Mouse (Mus musculus): ENCODE measurements around the gene Casp14. TPM values are rescaled to one million over a fixed set of nuclear protein-coding genes. Genes with fewer than 3 reads are reported as not detected.

Gene Casp14
- not detected in 2 replicates for polyA plus RNA-seq (2016; fragmentation: Nextera tagmentation; extraction: Ambion mirVana)

- WGBS: 70% methylated on average over 11 of the region's 11 CpGs
- Histone ChIP-seq H3K27me3 (replicated peaks; ENCODE audit: low read depth, poor library complexity, severe bottlenecking) (no peaks in the 10 kb centered on the region), H3K4me1 (no peaks in the 10 kb centered on the region), H3K9me3 (no peaks in the 10 kb centered on the region), H3K4me3 (no peak within 1 kb of the TSS), H3K36me3 (replicated peaks) (no peaks in the 10 kb centered on the region), H3K27ac (replicated peaks) (no peak within 1 kb of the TSS)
- DNase-seq (ENCODE audit: low spot score): no peak
Observed at GRCm38 (mm10) chr10:78718056-78718455, at the start of gene Casp14. TSS of gene Casp14 (minus strand) at chr10:78718294.

DNA sequence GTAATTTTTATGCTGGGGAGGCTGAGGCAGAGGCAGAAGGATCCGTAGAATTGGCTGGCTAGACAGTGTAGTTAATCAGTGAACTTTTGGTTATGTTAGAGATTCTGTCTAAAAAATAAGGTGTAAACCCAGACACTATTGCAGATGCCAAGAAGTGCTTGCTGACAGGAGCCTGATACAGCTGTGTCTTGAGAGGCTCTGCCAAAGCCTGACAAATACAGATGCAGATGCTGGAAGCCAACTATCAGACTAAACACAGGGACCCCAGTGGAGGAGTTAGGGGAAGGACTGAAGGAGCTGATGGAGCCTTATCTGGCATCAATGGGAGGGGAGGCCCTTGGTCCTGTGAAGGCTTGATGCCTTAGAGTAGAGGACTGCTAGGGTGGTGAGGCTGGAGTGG lies 47.5 kb upstream of the Casp14 start:
- H3K27me3 ChIP-seq (replicated peaks; ENCODE audit: low read depth, poor library complexity, severe bottlenecking): no peaks in the 10 kb centered on the region
- H3K36me3 ChIP-seq (replicated peaks): no peaks in the 10 kb centered on the region
- H3K9me3 ChIP-seq: 0 out of 2 replicates have a peak, but pooled peaks cover 2% of the 10 kb centered on the region
- WGBS: 90% methylated on average over 1 of the region's 1 CpGs
- H3K4me1 ChIP-seq: no peaks in the 10 kb centered on the region
- H3K4me3 ChIP-seq: no peak overlapping the region
- DNase-seq (ENCODE audit: low spot score): no peak
- no peak overlapping the region for H3K27ac ChIP-seq (replicated peaks)

- 40% methylated on average over 6 of the region's 6 CpGs for WGBS
Observed at GRCm38 (mm10) chr10:78756021-78756420, 37.9 kb upstream of the Casp14 start.

DNA sequence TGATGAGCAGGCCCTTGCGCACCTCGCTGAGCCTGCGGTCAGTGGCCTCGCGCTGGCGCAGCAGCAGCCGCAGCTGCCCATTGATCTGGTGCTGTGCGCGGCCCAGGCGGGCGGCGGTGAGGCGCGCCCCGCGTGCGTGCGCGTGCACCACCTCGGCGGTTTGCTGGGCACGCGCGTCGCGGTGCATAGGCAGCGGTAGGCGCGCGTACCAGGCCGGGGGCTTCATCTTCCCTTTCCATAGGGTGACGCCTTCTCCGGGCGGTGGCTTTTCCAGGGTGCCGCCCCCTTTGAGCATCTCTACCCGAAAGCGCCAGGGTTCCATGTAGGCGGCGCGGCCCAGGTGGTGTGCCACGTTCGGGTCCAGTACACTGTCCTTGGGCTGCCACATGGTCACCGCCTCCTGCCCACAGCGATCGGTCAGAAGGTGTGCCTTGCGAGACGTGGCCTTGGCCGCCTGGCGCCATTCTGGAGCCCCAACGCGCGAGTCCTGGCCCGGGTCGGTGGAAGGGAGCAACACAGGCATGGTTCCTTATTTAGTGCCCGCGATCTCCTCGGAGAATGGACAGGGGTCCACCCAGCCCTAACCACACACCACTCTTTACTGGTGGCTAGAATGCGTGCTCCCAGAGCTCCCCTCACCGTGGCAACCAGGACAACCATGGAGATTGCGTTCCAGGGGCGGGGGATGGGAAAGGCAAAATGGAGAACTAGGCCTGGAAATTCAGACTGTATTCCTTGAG lies 34.5 kb upstream of the Casp14 start, which contains the start of gene Ccdc105:
Ccdc105 (minus strand) TSS at position 614 of the 740 bp plus-strand sequence.
- H3K27ac ChIP-seq (replicated peaks): peak within 1 kb of the TSS; percentile 91
- WGBS: 1% methylated on average over 61 of the region's 61 CpGs

More at GRCm38 (mm10) chr10:78756021-78756420, 37.9 kb upstream of the Casp14 start:
- H3K36me3 ChIP-seq (replicated peaks): no peaks in the 10 kb centered on the region
- no peak overlapping the region for H3K4me3 ChIP-seq
- peaks cover 15% of the 10 kb centered on the region; the same call in 1 of the 2 replicates for H3K4me1 ChIP-seq
- no peaks in the 10 kb centered on the region for H3K9me3 ChIP-seq
- H3K27ac ChIP-seq (replicated peaks): no peak overlapping the region
- DNase-seq (ENCODE audit: low spot score): peak; percentile 74
- peaks cover 10% of the 10 kb centered on the region for H3K27me3 ChIP-seq (replicated peaks; ENCODE audit: low read depth, poor library complexity, severe bottlenecking)

DNA sequence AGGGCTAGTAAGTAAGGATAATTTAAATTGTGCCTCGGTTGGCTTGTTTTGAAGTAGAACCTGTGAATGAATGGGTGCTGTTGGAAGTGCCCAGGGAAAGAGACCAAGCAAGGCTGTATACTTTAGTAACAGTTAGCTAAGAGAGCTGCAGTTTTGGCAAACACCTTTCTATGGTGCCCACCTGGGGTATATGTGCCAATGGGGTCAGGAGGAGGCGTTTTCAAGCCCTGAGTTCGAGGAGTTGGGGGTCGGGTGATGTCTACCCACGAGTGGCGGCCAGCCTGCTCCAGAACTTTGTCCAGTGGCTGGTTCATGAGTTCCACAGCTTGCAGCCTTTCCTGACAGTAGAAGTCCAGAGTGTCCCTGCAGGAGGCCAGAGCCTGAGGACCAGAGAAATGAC lies 30.9 kb upstream of the Casp14 start:
- Histone ChIP-seq H3K27ac (replicated peaks) (no peak overlapping the region), H3K4me3 (no peak overlapping the region), H3K27me3 (replicated peaks; ENCODE audit: low read depth, poor library complexity, severe bottlenecking) (peaks cover 26% of the 10 kb centered on the region), H3K4me1 (peaks cover 49% of the 10 kb centered on the region), H3K36me3 (replicated peaks) (no peaks in the 10 kb centered on the region), H3K9me3 (no peaks in the 10 kb centered on the region)
- no peak for DNase-seq (ENCODE audit: low spot score)
- WGBS: 90% methylated on average over 6 of the region's 6 CpGs

More for the DNA sequence above, 34.5 kb upstream of the Casp14 start, which contains the start of gene Ccdc105:
- H3K36me3 ChIP-seq (replicated peaks): no peaks in the 10 kb centered on the region
- no peaks in the 10 kb centered on the region for H3K9me3 ChIP-seq
- peaks cover 22% of the 10 kb centered on the region for H3K4me1 ChIP-seq
- DNase-seq (ENCODE audit: low spot score): peak; percentile 91
- peak within 1 kb of the TSS; percentile 73 for H3K4me3 ChIP-seq
- H3K27me3 ChIP-seq (replicated peaks; ENCODE audit: low read depth, poor library complexity, severe bottlenecking): peaks cover 26% of the 10 kb centered on the region

DNA sequence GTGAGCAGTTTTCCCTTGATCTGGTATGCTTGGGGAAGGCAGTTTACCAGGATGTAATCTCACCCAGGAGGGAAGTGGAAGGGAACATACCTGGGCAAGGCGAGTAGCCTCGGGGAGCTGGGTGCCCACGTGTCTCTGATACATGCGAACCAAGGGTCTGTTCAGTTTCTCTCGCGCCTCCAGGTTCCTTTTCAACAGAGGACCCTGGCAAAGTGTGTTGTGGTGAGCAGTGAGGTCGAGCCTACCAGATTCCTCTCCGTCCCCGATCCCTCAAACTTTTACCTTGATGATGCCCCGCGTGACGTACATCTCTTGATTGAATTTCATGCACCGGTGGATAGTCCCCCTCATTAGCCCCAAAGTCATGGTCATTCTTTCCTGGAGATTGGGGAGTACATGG lies 30.1 kb upstream of the Casp14 start:
- no peaks in the 10 kb centered on the region for H3K36me3 ChIP-seq (replicated peaks)

GRCm38 (mm10) chr10:78747035-78747721 lies 29.1 kb upstream of the Casp14 start:
- Histone ChIP-seq H3K27ac (replicated peaks) (peak overlapping the region; percentile 54; the same call in 1 of the 2 replicates), H3K36me3 (replicated peaks) (no peaks in the 10 kb centered on the region), H3K27me3 (replicated peaks; ENCODE audit: low read depth, poor library complexity, severe bottlenecking) (peaks cover 26% of the 10 kb centered on the region), H3K9me3 (no peaks in the 10 kb centered on the region), H3K4me1 (peaks cover 39% of the 10 kb centered on the region), H3K4me3 (peak overlapping the region; percentile 54)
- WGBS: 1% methylated on average over 27 of the region's 27 CpGs
- peak; percentile 65 for DNase-seq (ENCODE audit: low spot score)

More for the DNA sequence above, 30.1 kb upstream of the Casp14 start:
- peaks cover 49% of the 10 kb centered on the region for H3K4me1 ChIP-seq
- no peak overlapping the region for H3K4me3 ChIP-seq
- DNase-seq (ENCODE audit: low spot score): no peak
- WGBS: 77% methylated on average over 13 of the region's 13 CpGs
- no peaks in the 10 kb centered on the region for H3K9me3 ChIP-seq
- H3K27ac ChIP-seq (replicated peaks): no peak overlapping the region
- peaks cover 26% of the 10 kb centered on the region for H3K27me3 ChIP-seq (replicated peaks; ENCODE audit: low read depth, poor library complexity, severe bottlenecking)

DNA sequence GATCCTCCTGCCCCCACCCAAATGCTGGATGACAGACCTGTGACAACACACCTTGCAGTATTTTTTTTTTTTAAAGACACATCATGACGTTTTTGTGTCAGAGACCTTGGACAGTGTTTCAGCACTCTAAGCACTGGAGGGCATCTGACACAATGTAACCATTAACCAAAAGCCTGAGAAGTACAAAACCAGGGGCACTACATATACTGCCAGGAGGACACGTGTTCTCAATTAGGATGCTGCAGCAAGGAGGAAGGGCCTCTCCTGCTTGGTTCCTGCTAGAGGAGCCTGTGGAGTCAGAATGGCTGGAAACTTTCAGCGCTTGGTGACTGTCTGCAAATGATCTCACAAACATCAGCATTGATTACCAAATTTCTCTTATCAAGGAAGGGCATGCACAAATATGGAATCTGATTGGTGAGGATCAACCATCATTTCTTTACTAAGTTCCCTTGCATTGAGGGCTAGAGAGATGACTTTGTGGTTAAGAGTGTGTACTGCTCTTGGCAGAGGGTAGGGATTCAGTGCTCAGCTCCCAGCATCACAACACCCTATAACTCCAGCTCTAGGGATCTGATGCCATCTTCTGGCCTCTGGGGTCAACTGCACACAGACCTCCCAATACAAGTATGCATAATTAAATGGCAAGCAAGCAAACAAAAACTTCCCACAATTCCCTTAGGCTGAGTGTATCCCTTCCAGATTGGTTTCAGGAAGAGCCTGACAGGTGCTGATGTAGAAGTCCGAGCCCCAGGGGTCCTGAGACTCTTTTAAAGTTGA lies 27.5 kb upstream of the Casp14 start:
- no peak overlapping the region for H3K4me3 ChIP-seq
- DNase-seq (ENCODE audit: low spot score): peak; percentile 54
- H3K9me3 ChIP-seq: no peaks in the 10 kb centered on the region
- H3K27ac ChIP-seq (replicated peaks): no peak overlapping the region
- WGBS: 37% methylated on average over 4 of the region's 4 CpGs
- no peaks in the 10 kb centered on the region for H3K36me3 ChIP-seq (replicated peaks)
- H3K27me3 ChIP-seq (replicated peaks; ENCODE audit: low read depth, poor library complexity, severe bottlenecking): peaks cover 12% of the 10 kb centered on the region
- H3K4me1 ChIP-seq: peaks cover 34% of the 10 kb centered on the region

DNA sequence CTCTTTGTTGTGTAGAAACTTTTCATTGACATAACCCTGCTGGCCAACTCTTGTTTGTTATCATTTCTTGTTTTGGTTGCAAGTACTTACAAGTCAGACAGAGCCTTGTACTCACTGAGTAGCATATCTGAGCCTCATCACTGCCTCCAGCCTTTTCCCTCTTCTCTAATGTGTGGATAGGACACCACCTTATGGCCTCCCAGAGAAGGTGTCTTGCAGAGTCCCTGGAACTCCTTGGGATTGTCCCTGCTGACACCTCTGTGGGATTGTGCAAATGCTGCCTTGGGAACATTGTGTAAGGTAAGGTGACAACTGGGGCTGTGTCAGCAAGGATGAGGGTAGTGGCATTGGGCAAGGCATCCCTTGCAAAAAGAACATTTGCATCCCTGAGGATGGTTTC lies 25.6 kb upstream of the Casp14 start:
- no peaks in the 10 kb centered on the region for H3K36me3 ChIP-seq (replicated peaks)
- peaks cover 8% of the 10 kb centered on the region for H3K27me3 ChIP-seq (replicated peaks; ENCODE audit: low read depth, poor library complexity, severe bottlenecking)
- H3K9me3 ChIP-seq: no peaks in the 10 kb centered on the region
- H3K27ac ChIP-seq (replicated peaks): no peak overlapping the region
- H3K4me3 ChIP-seq: no peak overlapping the region
- H3K4me1 ChIP-seq: peaks cover 34% of the 10 kb centered on the region
- no peak for DNase-seq (ENCODE audit: low spot score)

DNA sequence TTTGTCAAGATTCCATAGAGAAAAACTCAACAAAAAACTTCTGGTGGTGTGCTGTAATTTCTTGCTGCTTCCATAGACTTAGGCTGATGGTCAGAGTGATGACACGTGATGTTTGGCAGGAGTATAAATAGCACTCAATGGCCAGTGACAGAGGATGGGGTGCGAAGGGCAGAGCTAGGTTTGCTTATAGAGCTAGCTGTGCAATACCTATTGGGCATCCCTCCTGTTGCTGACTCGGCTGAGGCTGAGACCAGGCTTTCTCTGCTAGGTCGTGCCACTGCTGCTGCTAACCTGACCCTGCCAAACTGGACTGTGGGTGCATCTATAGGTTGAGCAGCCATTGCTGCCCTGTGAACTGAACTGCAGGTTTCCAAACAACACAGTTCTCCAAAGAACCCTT lies 21.7 kb upstream of the Casp14 start:
- no peak for DNase-seq (ENCODE audit: low spot score)
- Histone ChIP-seq H3K36me3 (replicated peaks) (no peaks in the 10 kb centered on the region), H3K4me1 (no peaks in the 10 kb centered on the region), H3K9me3 (no peaks in the 10 kb centered on the region), H3K27me3 (replicated peaks; ENCODE audit: low read depth, poor library complexity, severe bottlenecking) (no peaks in the 10 kb centered on the region), H3K27ac (replicated peaks) (no peak overlapping the region), H3K4me3 (no peak overlapping the region)
- 87% methylated on average over 4 of the region's 4 CpGs for WGBS

GRCm38 (mm10) chr10:78727876-78728275 lies 9.8 kb upstream of the Casp14 start:
- Histone ChIP-seq H3K36me3 (replicated peaks) (no peaks in the 10 kb centered on the region), H3K4me3 (no peak overlapping the region), H3K27me3 (replicated peaks; ENCODE audit: low read depth, poor library complexity, severe bottlenecking) (no peaks in the 10 kb centered on the region), H3K9me3 (no peaks in the 10 kb centered on the region), H3K4me1 (no peaks in the 10 kb centered on the region), H3K27ac (replicated peaks) (no peak overlapping the region)
- DNase-seq (ENCODE audit: low spot score): no peak
- WGBS: 87% methylated on average over 5 of the region's 5 CpGs

GRCm38 (mm10) chr10:78727035-78727434 lies 8.9 kb upstream of the Casp14 start:
- WGBS: 83% methylated on average over 3 of the region's 3 CpGs
- DNase-seq (ENCODE audit: low spot score): no peak
- H3K27me3 ChIP-seq (replicated peaks; ENCODE audit: low read depth, poor library complexity, severe bottlenecking): no peaks in the 10 kb centered on the region
- no peak overlapping the region for H3K27ac ChIP-seq (replicated peaks)
- no peaks in the 10 kb centered on the region for H3K9me3 ChIP-seq
- no peaks in the 10 kb centered on the region for H3K36me3 ChIP-seq (replicated peaks)
- H3K4me3 ChIP-seq: no peak overlapping the region
- no peaks in the 10 kb centered on the region for H3K4me1 ChIP-seq
